Mouse (Mus musculus) CH12.LX (cell line): ENCODE results near the gene Hist1h2an.
"Not testable (repeated sequence)": the region's sequence is repeated elsewhere in the genome, so short reads cannot be mapped to it uniquely, and the experiment has no call there.

ENCODE experiments used
- CTCF ChIP-seq, 2 experiments: IDR thresholded peaks in 1 of 2; conservative IDR thresholded peaks in 1 of 2; 2 replicates each; pipeline ENCODE4 v1.5.1; 2011 to 2012; ENCODE audit warnings: low read depth in 2 of 2, low read length in 2 of 2, improper control_type of control experiment in 1 of 2, inconsistent platforms in 1 of 2, mild to moderate bottlenecking in 1 of 2, moderate library complexity in 1 of 2
- EP300 ChIP-seq: IDR thresholded peaks from 2 replicates; pipeline ENCODE4 v1.6.1; 2011; ENCODE audit warnings: low read length, improper control_type of control experiment
- MAZ ChIP-seq: IDR thresholded peaks from 2 replicates; pipeline ENCODE4 v1.6.1; 2012; ENCODE audit warnings: low read depth, mild to moderate bottlenecking, inconsistent platforms, low read length, improper control_type of control experiment, moderate library complexity
- POLR2A ChIP-seq: IDR thresholded peaks from 2 replicates; pipeline ENCODE4 v1.6.1; 2011; ENCODE audit warnings: low read depth, mild to moderate bottlenecking, improper control_type of control experiment, low read length

GRCm38 (mm10) chr13:21820082-21820890 is 33.3 kb upstream of the Hist1h2an start:
- not testable (repeated sequence) for TF ChIP-seq CTCF (conservative IDR thresholded peaks at IDR 0.05 in 1 of 2, IDR thresholded peaks at IDR 0.05 in 1 of 2; ENCODE audit: low read depth in 2 of 2, low read length in 2 of 2); POLR2A; EP300; MAZ
